Mouse (Mus musculus): Measurements from ENCODE around the gene Rgl2. TPM values are rescaled to one million over a fixed set of nuclear protein-coding genes. Genes with fewer than 3 reads are reported as not detected.

Rgl2 gene
- polyA plus RNA-seq, 1 experiment from 2014 or later = 48.0 TPM

DNA sequence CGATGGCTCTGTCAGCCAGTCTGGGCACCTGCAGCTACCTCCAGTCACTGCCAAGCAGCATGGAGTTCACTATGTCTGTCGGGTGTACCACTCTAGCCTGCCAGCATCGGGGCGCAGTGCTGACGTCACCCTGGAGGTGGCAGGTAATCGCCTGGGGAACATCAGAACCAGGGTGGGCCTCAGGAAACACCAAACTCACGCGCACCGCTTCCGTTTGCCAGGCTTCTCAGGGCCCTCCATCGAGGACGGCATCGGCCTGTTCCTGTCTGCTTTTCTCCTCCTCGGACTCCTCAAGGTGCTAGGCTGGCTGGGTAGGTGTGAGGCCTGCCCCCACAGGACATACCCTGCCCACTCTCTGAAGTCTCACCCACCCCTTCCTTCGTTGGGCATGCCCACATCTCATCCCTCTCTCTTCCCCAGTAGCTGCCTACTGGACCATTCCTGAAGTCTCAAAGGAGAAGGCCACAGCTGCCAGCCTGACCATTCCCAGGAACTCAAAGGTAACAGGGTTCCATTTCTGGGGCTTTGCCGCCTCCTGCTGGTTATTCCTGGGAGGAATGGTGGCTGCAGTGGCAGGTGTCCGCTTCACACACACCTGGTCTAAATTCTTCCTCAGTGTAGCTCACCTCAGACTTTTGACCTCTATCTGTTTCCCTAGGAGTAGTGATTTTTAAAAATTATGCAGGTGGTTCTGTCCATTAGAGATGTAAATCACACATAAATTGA is 3.0 kb upstream of the Rgl2 start:
- no peak overlapping the region for H3K27ac ChIP-seq (ENCODE audit: low read depth, low read length)
- H3K27me3 ChIP-seq (ENCODE audit: control insufficient read depth, insufficient read depth, low read length) = no peaks in the 10 kb centered on the region
- no peak for ATAC-seq (replicated peaks; ENCODE audit: low FRiP score)
- no peak overlapping the region for H3K4me2 ChIP-seq (ENCODE audit: low read depth, low read length, severe bottlenecking)
- H3K4me1 ChIP-seq (replicated peaks; ENCODE audit: control insufficient read depth, insufficient read depth, low read length) = peaks cover 11% of the 10 kb centered on the region; the same call in 1 of the 2 replicates
- 76% methylated on average over 17 of the region's 17 CpGs for WGBS
- no peak overlapping the region for H3K9ac ChIP-seq (ENCODE audit: low read length)
- no peak for DNase-seq (ENCODE audit: low spot score)
- H3K4me3 ChIP-seq (ENCODE audit: low read depth, low read length) = no peak overlapping the region
- no peaks in the 10 kb centered on the region for H3K36me3 ChIP-seq (ENCODE audit: control insufficient read depth, insufficient read depth, low read length)
- no peaks in the 10 kb centered on the region for H3K9me3 ChIP-seq (ENCODE audit: control insufficient read depth, low read length)

- 66% methylated on average over 21 of the region's 21 CpGs for WGBS
- Histone ChIP-seq H3K36me3 (ENCODE audit: control insufficient read depth, insufficient read depth, low read length) (no peaks in the 10 kb centered on the region), H3K4me1 (replicated peaks; ENCODE audit: control insufficient read depth, insufficient read depth, low read length) (peaks cover 13% of the 10 kb centered on the region; the same call in 1 of the 2 replicates), H3K9me3 (ENCODE audit: control insufficient read depth, low read length) (no peaks in the 10 kb centered on the region), H3K27me3 (ENCODE audit: control insufficient read depth, insufficient read depth, low read length) (no peaks in the 10 kb centered on the region), H3K9ac (ENCODE audit: low read length) (peak overlapping the region; percentile 84), H3K27ac (ENCODE audit: low read depth, low read length) (no peak overlapping the region), H3K4me3 (ENCODE audit: low read depth, low read length) (peak overlapping the region; percentile 83), H3K4me2 (ENCODE audit: low read depth, low read length, severe bottlenecking) (peak overlapping the region; percentile 100)
- ATAC-seq (replicated peaks; ENCODE audit: low FRiP score) = no peak
- no peak for DNase-seq (ENCODE audit: low spot score)
Measured at GRCm38 (mm10) chr17:33928251-33928947, 944 bp upstream of the Rgl2 start.

DNA sequence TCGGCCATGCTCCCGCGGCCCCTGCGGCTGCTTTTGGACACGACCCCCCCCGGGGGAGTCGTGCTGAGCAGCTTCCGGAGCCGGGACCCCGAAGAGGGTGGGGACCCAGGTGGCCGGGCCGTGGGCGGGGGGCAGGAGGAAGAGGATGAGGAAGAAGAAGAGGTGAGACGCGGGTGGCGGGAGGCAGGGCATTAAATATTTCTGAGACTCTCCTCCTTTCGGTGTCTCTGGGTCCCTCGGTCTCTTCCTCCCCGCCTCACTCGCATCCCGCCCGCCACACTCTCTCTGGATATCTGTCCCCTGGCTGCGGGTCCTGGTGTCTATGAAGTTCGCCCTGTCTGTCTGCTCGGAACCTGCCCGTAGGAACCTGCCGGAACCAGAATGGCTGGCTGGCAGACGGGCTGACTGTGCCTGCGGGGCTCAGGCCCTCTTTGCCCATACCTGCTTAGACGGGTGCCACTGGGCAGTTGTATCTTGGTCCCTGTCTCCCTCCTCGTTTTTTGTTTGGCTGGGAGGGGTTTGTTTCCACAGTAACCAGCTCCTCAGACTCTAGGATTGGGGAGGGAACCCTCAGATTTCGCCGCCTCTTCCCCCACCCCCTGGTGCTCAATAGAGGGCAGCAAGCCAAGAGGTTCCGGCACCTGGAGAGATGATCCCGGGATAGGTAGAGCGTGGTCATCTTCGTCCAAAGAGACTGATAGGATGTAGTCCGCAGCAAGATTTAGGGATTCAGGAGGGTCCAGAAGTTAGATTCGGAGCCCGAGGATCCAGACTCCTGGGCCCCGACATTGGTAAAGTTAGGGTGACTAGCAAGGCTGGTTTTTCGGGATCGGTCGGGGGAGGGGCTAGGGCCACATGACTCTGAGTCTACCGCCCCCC is 1.2 kb downstream of the Rgl2 start:
- Histone ChIP-seq H3K9me3 (ENCODE audit: control insufficient read depth, low read length) (no peaks in the 10 kb centered on the region), H3K4me1 (replicated peaks; ENCODE audit: control insufficient read depth, insufficient read depth, low read length) (peaks cover 13% of the 10 kb centered on the region; the same call in 1 of the 2 replicates), H3K4me2 (ENCODE audit: low read depth, low read length, severe bottlenecking) (peak overlapping the region; percentile 100), H3K27me3 (ENCODE audit: control insufficient read depth, insufficient read depth, low read length) (no peaks in the 10 kb centered on the region), H3K4me3 (ENCODE audit: low read depth, low read length) (peak overlapping the region; percentile 83), H3K27ac (ENCODE audit: low read depth, low read length) (peak overlapping the region; percentile 94), H3K9ac (ENCODE audit: low read length) (peak overlapping the region; percentile 84), H3K36me3 (ENCODE audit: control insufficient read depth, insufficient read depth, low read length) (no peaks in the 10 kb centered on the region)
- no peak for DNase-seq (ENCODE audit: low spot score)
- peak; percentile 28; the same call in 1 of the 2 replicates for ATAC-seq (replicated peaks; ENCODE audit: low FRiP score)
- WGBS = under 1% methylated on average over 42 of the region's 45 CpGs

- Histone ChIP-seq H3K27me3 (ENCODE audit: control insufficient read depth, insufficient read depth, low read length) (no peaks in the 10 kb centered on the region), H3K27ac (ENCODE audit: low read depth, low read length) (no peak overlapping the region)
- 29% methylated on average over 18 of the region's 18 CpGs for WGBS
Measured at GRCm38 (mm10) chr17:33931159-33931866, 2.0 kb downstream of the Rgl2 start.

DNA sequence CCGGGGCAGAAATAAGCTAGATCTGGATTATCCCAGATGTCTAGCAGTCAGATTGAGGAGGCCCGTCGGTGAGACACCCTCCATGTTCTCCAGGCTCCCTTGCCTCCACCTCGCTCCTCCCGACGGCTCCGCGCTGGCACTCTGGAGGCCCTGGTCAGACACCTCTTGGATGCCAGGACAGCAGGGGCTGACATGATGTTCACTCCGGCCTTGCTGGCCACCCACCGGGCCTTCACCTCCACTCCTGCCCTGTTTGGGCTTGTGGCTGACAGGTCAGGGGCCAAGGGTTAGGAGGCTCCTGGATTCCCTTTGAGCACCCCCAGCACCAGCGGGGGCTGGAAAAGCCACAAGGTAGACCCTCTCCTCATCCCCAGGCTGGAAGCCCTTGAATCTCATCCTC is 2.6 kb downstream of the Rgl2 start:
- Histone ChIP-seq H3K4me3 (ENCODE audit: low read depth, low read length) (no peak overlapping the region), H3K4me1 (replicated peaks; ENCODE audit: control insufficient read depth, insufficient read depth, low read length) (peaks cover 13% of the 10 kb centered on the region; the same call in 1 of the 2 replicates), H3K27ac (ENCODE audit: low read depth, low read length) (no peak overlapping the region), H3K36me3 (ENCODE audit: control insufficient read depth, insufficient read depth, low read length) (no peaks in the 10 kb centered on the region), H3K9me3 (ENCODE audit: control insufficient read depth, low read length) (no peaks in the 10 kb centered on the region), H3K4me2 (ENCODE audit: low read depth, low read length, severe bottlenecking) (no peak overlapping the region), H3K9ac (ENCODE audit: low read length) (no peak overlapping the region), H3K27me3 (ENCODE audit: control insufficient read depth, insufficient read depth, low read length) (no peaks in the 10 kb centered on the region)
- ATAC-seq (replicated peaks; ENCODE audit: low FRiP score) (no peak), DNase-seq (ENCODE audit: low spot score) (no peak)
- WGBS = 92% methylated on average over 11 of the region's 11 CpGs

More at GRCm38 (mm10) chr17:33931159-33931866, 2.0 kb downstream of the Rgl2 start:
- ATAC-seq (replicated peaks; ENCODE audit: low FRiP score) (no peak), DNase-seq (ENCODE audit: low spot score) (no peak)
- peak overlapping the region; percentile 83 for H3K4me3 ChIP-seq (ENCODE audit: low read depth, low read length)
- H3K4me2 ChIP-seq (ENCODE audit: low read depth, low read length, severe bottlenecking) = peak overlapping the region; percentile 100
- peaks cover 13% of the 10 kb centered on the region; the same call in 1 of the 2 replicates for H3K4me1 ChIP-seq (replicated peaks; ENCODE audit: control insufficient read depth, insufficient read depth, low read length)
- H3K9me3 ChIP-seq (ENCODE audit: control insufficient read depth, low read length) = no peaks in the 10 kb centered on the region
- H3K9ac ChIP-seq (ENCODE audit: low read length) = peak overlapping the region; percentile 84; the same call in 1 of the 2 replicates
- no peaks in the 10 kb centered on the region for H3K36me3 ChIP-seq (ENCODE audit: control insufficient read depth, insufficient read depth, low read length)

GRCm38 (mm10) chr17:33932448-33932847 is 3.1 kb downstream of the Rgl2 start:
- H3K4me2 ChIP-seq (ENCODE audit: low read depth, low read length, severe bottlenecking) = no peak overlapping the region
- 90% methylated on average over 14 of the region's 14 CpGs for WGBS
- H3K9me3 ChIP-seq (ENCODE audit: control insufficient read depth, low read length) = no peaks in the 10 kb centered on the region
- DNase-seq (ENCODE audit: low spot score) (no peak), ATAC-seq (replicated peaks; ENCODE audit: low FRiP score) (no peak)
- H3K27me3 ChIP-seq (ENCODE audit: control insufficient read depth, insufficient read depth, low read length) = no peaks in the 10 kb centered on the region
- H3K27ac ChIP-seq (ENCODE audit: low read depth, low read length) = no peak overlapping the region
- no peak overlapping the region for H3K9ac ChIP-seq (ENCODE audit: low read length)
- no peak overlapping the region for H3K4me3 ChIP-seq (ENCODE audit: low read depth, low read length)
- H3K36me3 ChIP-seq (ENCODE audit: control insufficient read depth, insufficient read depth, low read length) = no peaks in the 10 kb centered on the region
- peaks cover 13% of the 10 kb centered on the region; the same call in 1 of the 2 replicates for H3K4me1 ChIP-seq (replicated peaks; ENCODE audit: control insufficient read depth, insufficient read depth, low read length)

DNA sequence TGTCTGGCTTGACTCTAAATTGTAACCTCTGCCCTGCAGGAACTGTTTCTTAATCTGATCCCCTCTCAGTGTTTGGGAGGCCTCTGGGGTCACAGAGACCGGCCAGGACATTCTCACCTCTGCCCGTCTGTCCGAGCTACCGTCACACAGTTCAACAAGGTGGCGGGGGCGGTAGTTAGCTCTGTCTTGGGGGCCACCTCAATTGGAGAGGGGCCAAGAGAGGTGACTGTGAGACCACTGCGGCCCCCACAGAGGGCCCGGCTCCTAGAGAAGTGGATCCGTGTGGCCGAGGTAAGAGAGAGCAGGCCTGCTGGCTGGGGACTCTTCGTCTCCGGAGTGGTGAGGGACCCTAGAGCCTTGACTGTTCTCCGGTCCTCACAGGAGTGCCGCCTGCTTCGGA is 3.6 kb downstream of the Rgl2 start:
- Histone ChIP-seq H3K36me3 (ENCODE audit: control insufficient read depth, insufficient read depth, low read length) (no peaks in the 10 kb centered on the region), H3K27ac (ENCODE audit: low read depth, low read length) (no peak overlapping the region), H3K27me3 (ENCODE audit: control insufficient read depth, insufficient read depth, low read length) (no peaks in the 10 kb centered on the region), H3K9me3 (ENCODE audit: control insufficient read depth, low read length) (no peaks in the 10 kb centered on the region), H3K4me1 (replicated peaks; ENCODE audit: control insufficient read depth, insufficient read depth, low read length) (peaks cover 13% of the 10 kb centered on the region; the same call in 1 of the 2 replicates), H3K4me3 (ENCODE audit: low read depth, low read length) (no peak overlapping the region), H3K9ac (ENCODE audit: low read length) (no peak overlapping the region), H3K4me2 (ENCODE audit: low read depth, low read length, severe bottlenecking) (no peak overlapping the region)
- DNase-seq (ENCODE audit: low spot score) = no peak
- ATAC-seq (replicated peaks; ENCODE audit: low FRiP score) = no peak
- 88% methylated on average over 15 of the region's 15 CpGs for WGBS
